In genomic region chr15:102205779-102206178, GRCm38 (mm10) we compare ENCODE assay signal across 8 mouse cellular contexts. TPM values are rescaled to one million over a fixed set of nuclear protein-coding genes. Genes with fewer than 3 reads are reported as not detected.
DNase-seq lines count a peak whose midpoint lies in the region; ATAC-seq and TF ChIP-seq lines count a peak whose summit lies in the region.

No protein-coding gene starts in this region.

- peaks cover 24% of the 10 kb centered on the region for H3K4me1 ChIP-seq in heart, embryonic 11.5 days (ENCODE audit: control insufficient read depth, insufficient read depth, low read length)
- peaks cover 13 to 27% of the 10 kb centered on the region in 2 experiments for H3K4me1 ChIP-seq in MEL (ENCODE audit: control insufficient read depth in 1 of 2, insufficient read depth in 2 of 2, low read length in 2 of 2)
- peaks cover 30% of the 10 kb centered on the region for H3K4me1 ChIP-seq in embryonic facial prominence, embryonic 14.5 days (ENCODE audit: control insufficient read depth, insufficient read depth, low read length)

- ATAC-seq in heart, embryonic 11.5 days (replicated peaks; ENCODE audit: insufficient number of reproducible peaks, low FRiP score, low TSS enrichment), result no peak
- no peak for ATAC-seq in embryonic facial prominence, embryonic 14.5 days (ENCODE audit: low read depth)
- ATAC-seq in megakaryocyte, adult 5-6 weeks (ENCODE audit: poor library complexity, severe bottlenecking), result no peak

- H3K79me2 ChIP-seq in MEL (ENCODE audit: control insufficient read depth, insufficient read depth, low read length, poor library complexity), result peaks cover 8% of the 10 kb centered on the region

- TF ChIP-seq CTCF in MEL (IDR thresholded peaks at IDR 0.05 in 2 of 3, conservative IDR thresholded peaks at IDR 0.05 in 1 of 3; ENCODE audit: control insufficient read depth in 1 of 3, insufficient read depth in 1 of 3, low read depth in 2 of 3, low read length in 3 of 3, poor library complexity in 1 of 3, severe bottlenecking in 1 of 3), result no peak

- peak overlapping the region; percentile 41; the same call in 1 of the 2 replicates for H3K27ac ChIP-seq in heart, embryonic 11.5 days (ENCODE audit: low read depth, low read length)
- no peak overlapping the region for H3K27ac ChIP-seq in MEL (ENCODE audit: control insufficient read depth, low read depth, low read length)
- peak overlapping the region; percentile 100 for H3K27ac ChIP-seq in embryonic facial prominence, embryonic 14.5 days (replicated peaks; ENCODE audit: low read depth, low read length)

- no peak for TF ChIP-seq EP300 in MEL (IDR thresholded peaks at IDR 0.05; ENCODE audit: low read depth in 1 of 2, low read length in 2 of 2)

- peak overlapping the region; percentile 89 for H3K4me2 ChIP-seq in heart, embryonic 11.5 days
- H3K4me2 ChIP-seq in embryonic facial prominence, embryonic 14.5 days (ENCODE audit: low read depth, low read length), result peak overlapping the region; percentile 77

- TF ChIP-seq RAD21 in MEL (IDR thresholded peaks at IDR 0.05; ENCODE audit: low read depth, low read length), result no peak

- H3K9me3 ChIP-seq in heart, embryonic 11.5 days (replicated peaks; ENCODE audit: control insufficient read depth, low read length), result no peaks in the 10 kb centered on the region
- no peaks in the 10 kb centered on the region for H3K9me3 ChIP-seq in MEL (replicated peaks; ENCODE audit: insufficient read depth, low read length)
- no peaks in the 10 kb centered on the region for H3K9me3 ChIP-seq in embryonic facial prominence, embryonic 14.5 days (ENCODE audit: control insufficient read depth, low read length)

- TF ChIP-seq POLR2A in MEL (IDR thresholded peaks at IDR 0.05; ENCODE audit: control insufficient read depth in 1 of 2, insufficient read depth in 1 of 2, low read depth in 1 of 2, low read length in 2 of 2, poor library complexity in 1 of 2), result no peak

- H3K4me3 ChIP-seq in heart, embryonic 11.5 days (ENCODE audit: low read depth, low read length), result peak overlapping the region; percentile 85; the same call in 1 of the 2 replicates
- H3K4me3 ChIP-seq in MEL (ENCODE audit: control insufficient read depth in 1 of 2, insufficient read depth in 1 of 2, low read depth in 2 of 2, low read length in 2 of 2), result no peak overlapping the region
- H3K4me3 ChIP-seq in embryonic facial prominence, embryonic 14.5 days (ENCODE audit: low read depth, low read length), result peak overlapping the region; percentile 74

- no peak for DNase-seq in heart, adult 11 months
- peak; percentile 30 for DNase-seq in MEL (ENCODE audit: low read depth, low spot score)
- DNase-seq in embryonic facial prominence, embryonic 14.5 days (ENCODE audit: low spot score), result peak; percentile 88
- peak; percentile 28 to 70 for DNase-seq in layer of hippocampus, adult 18-20 months (ENCODE audit: low spot score in 2 of 2)
- DNase-seq in lung, postnatal 36 days, result peak; percentile 38
- DNase-seq in ovary, postnatal 36 days (ENCODE audit: low spot score), result no peak

- WGBS in heart, embryonic 11.5 days (ENCODE audit: insufficient replicate concordance), result 59% methylated on average over 8 of the region's 8 CpGs
- WGBS in embryonic facial prominence, embryonic 14.5 days, result 49% methylated on average over 7 of the region's 8 CpGs

- peaks cover 16% of the 10 kb centered on the region for H3K36me3 ChIP-seq in heart, embryonic 11.5 days (ENCODE audit: control insufficient read depth, insufficient read depth, low read length)
- peaks cover 14 to 42% of the 10 kb centered on the region in 2 experiments for H3K36me3 ChIP-seq in MEL (ENCODE audit: control insufficient read depth in 1 of 2, insufficient read depth in 2 of 2, low read length in 2 of 2)
- peaks cover 57% of the 10 kb centered on the region for H3K36me3 ChIP-seq in embryonic facial prominence, embryonic 14.5 days (ENCODE audit: control insufficient read depth, insufficient read depth, low read length)

- no peaks in the 10 kb centered on the region for H3K27me3 ChIP-seq in heart, embryonic 11.5 days (ENCODE audit: control insufficient read depth, insufficient read depth, low read length)
- no peaks in the 10 kb centered on the region for H3K27me3 ChIP-seq in MEL (ENCODE audit: control insufficient read depth in 1 of 2, insufficient read depth in 2 of 2, low read length in 2 of 2)
- H3K27me3 ChIP-seq in embryonic facial prominence, embryonic 14.5 days (replicated peaks; ENCODE audit: control insufficient read depth, insufficient read depth, low read length), result no peaks in the 10 kb centered on the region

- peak overlapping the region; percentile 54 for H3K9ac ChIP-seq in heart, embryonic 11.5 days (ENCODE audit: low read depth, low read length)
- no peak overlapping the region for H3K9ac ChIP-seq in MEL (ENCODE audit: control insufficient read depth, low read depth, low read length, poor library complexity, severe bottlenecking)
- H3K9ac ChIP-seq in embryonic facial prominence, embryonic 14.5 days (ENCODE audit: low read depth, low read length), result peak overlapping the region; percentile 97

TF ChIP-seq in MEL, 35 proteins besides CTCF, POLR2A, EP300 and RAD21:
- no peak for TF ChIP-seq BHLHE40 (IDR thresholded peaks at IDR 0.05; ENCODE audit: borderline replicate concordance, low read depth, low read length)
- TF ChIP-seq TCF12 (IDR thresholded peaks at IDR 0.05; ENCODE audit: low read depth, low read length), result no peak
- no peak for TF ChIP-seq RCOR1 (IDR thresholded peaks at IDR 0.05; ENCODE audit: low read depth, low read length)
- no peak for TF ChIP-seq MAFK (IDR thresholded peaks at IDR 0.05; ENCODE audit: borderline replicate concordance, low read depth, low read length)

RNA-seq across cellular contexts. Expression of gene Csad, which starts 1.3 kb away (rescaled TPM):
- polyA plus RNA-seq in heart, embryonic 11.5 days (2014; fragmentation: Nextera tagmentation; extraction: Ambion mirVana), result 31.3 and 33.4 TPM in 2 replicates
- 4.1 and 5.3 TPM in 2 replicates for total RNA-seq in MEL (2012; rRNA removed)
- 10 to 100 TPM in 1 of 2 experiments, not detected in 1; 10.5 TPM for polyA plus RNA-seq in MEL (2012; ENCODE audit: insufficient read depth in 1 of 2, insufficient read length in 2 of 2, low read depth in 1 of 2, low replicate concordance in 2 of 2, missing spikeins in 1 of 2)
- polyA plus RNA-seq in embryonic facial prominence, embryonic 14.5 days (2014; fragmentation: Nextera tagmentation; extraction: Ambion mirVana), result 63.6 and 66.8 TPM in 2 replicates
- 10 to 100 TPM; 33.3 to 37.4 TPM for total RNA-seq in layer of hippocampus, adult 18-20 months (2021)
- 5.6 and 9.3 TPM in 2 replicates for total RNA-seq in megakaryocyte, adult 5-6 weeks (2015)
- total RNA-seq in megakaryocyte, adult 5-6 weeks (2017), result 8.6 and 15.4 TPM in 2 replicates

RNA-seq across cellular contexts. Expression of gene Zfp740, which starts 2.7 kb away (rescaled TPM):
- 25.8 and 31.2 TPM in 2 replicates for polyA plus RNA-seq in heart, embryonic 11.5 days (2014; fragmentation: Nextera tagmentation; extraction: Ambion mirVana)
- total RNA-seq in MEL (2012; rRNA removed), result 39.9 and 40.5 TPM in 2 replicates
- 10 to 100 TPM in 1 of 2 experiments, not detected in 1; 50.1 TPM for polyA plus RNA-seq in MEL (2012; ENCODE audit: insufficient read depth in 1 of 2, insufficient read length in 2 of 2, low read depth in 1 of 2, low replicate concordance in 2 of 2, missing spikeins in 1 of 2)
- polyA plus RNA-seq in embryonic facial prominence, embryonic 14.5 days (2014; fragmentation: Nextera tagmentation; extraction: Ambion mirVana), result 48.6 and 49.8 TPM in 2 replicates
- total RNA-seq in layer of hippocampus, adult 18-20 months (2021), result 10 to 100 TPM; 66.1 to 71.8 TPM
- 27.7 and 38.0 TPM in 2 replicates for total RNA-seq in megakaryocyte, adult 5-6 weeks (2015)
- total RNA-seq in megakaryocyte, adult 5-6 weeks (2017), result 39.9 and 48.4 TPM in 2 replicates

RNA-seq across cellular contexts. Expression of gene Itgb7, which starts 26.0 kb away (rescaled TPM):
- polyA plus RNA-seq in heart, embryonic 11.5 days (2014; fragmentation: Nextera tagmentation; extraction: Ambion mirVana), result 0.94 and 1.2 TPM in 2 replicates
- 7.4 TPM in 2 replicates for total RNA-seq in MEL (2012; rRNA removed)
- polyA plus RNA-seq in MEL (2012; ENCODE audit: insufficient read depth in 1 of 2, insufficient read length in 2 of 2, low read depth in 1 of 2, low replicate concordance in 2 of 2, missing spikeins in 1 of 2), result 10 to 100 TPM in 1 of 2 experiments, not detected in 1; 15.2 TPM
- polyA plus RNA-seq in embryonic facial prominence, embryonic 14.5 days (2014; fragmentation: Nextera tagmentation; extraction: Ambion mirVana), result 2.1 and 4.1 TPM in 2 replicates
- 1 to 10 TPM in 1 of 2 experiments, under 1 TPM in 1; 0.76 to 1.9 TPM for total RNA-seq in layer of hippocampus, adult 18-20 months (2021)
- total RNA-seq in megakaryocyte, adult 5-6 weeks (2015), result 638 and 660 TPM in 2 replicates
- total RNA-seq in megakaryocyte, adult 5-6 weeks (2017), result 1,192 and 1,305 TPM in 2 replicates

RNA-seq across cellular contexts. Expression of gene Rarg, which starts 51.5 kb away (rescaled TPM):
- polyA plus RNA-seq in heart, embryonic 11.5 days (2014; fragmentation: Nextera tagmentation; extraction: Ambion mirVana), result 11.2 and 13.4 TPM in 2 replicates
- 0.39 and 0.59 TPM in 2 replicates for total RNA-seq in MEL (2012; rRNA removed)
- polyA plus RNA-seq in MEL (2012; ENCODE audit: insufficient read depth in 1 of 2, insufficient read length in 2 of 2, low read depth in 1 of 2, low replicate concordance in 2 of 2, missing spikeins in 1 of 2), result 1 to 10 TPM in 1 of 2 experiments, not detected in 1; 5.8 TPM
- polyA plus RNA-seq in embryonic facial prominence, embryonic 14.5 days (2014; fragmentation: Nextera tagmentation; extraction: Ambion mirVana), result 73.8 and 75.3 TPM in 2 replicates
- total RNA-seq in layer of hippocampus, adult 18-20 months (2021), result 10 to 100 TPM; 11.3 to 13.7 TPM
- 34.6 and 39.9 TPM in 2 replicates for total RNA-seq in megakaryocyte, adult 5-6 weeks (2015)
- total RNA-seq in megakaryocyte, adult 5-6 weeks (2017), result 30.8 and 31.9 TPM in 2 replicates

RNA-seq across cellular contexts. Expression of gene Soat2, which starts 55.5 kb away (rescaled TPM):
- polyA plus RNA-seq in heart, embryonic 11.5 days (2014; fragmentation: Nextera tagmentation; extraction: Ambion mirVana), result 0.76 and 2.3 TPM in 2 replicates
- 20.0 and 31.0 TPM in 2 replicates for total RNA-seq in MEL (2012; rRNA removed)
- polyA plus RNA-seq in MEL (2012; ENCODE audit: insufficient read depth in 1 of 2, insufficient read length in 2 of 2, low read depth in 1 of 2, low replicate concordance in 2 of 2, missing spikeins in 1 of 2), result 10 to 100 TPM in 1 of 2 experiments, not detected in 1; 44.8 TPM
- 0.17 and 0.63 TPM in 2 replicates for polyA plus RNA-seq in embryonic facial prominence, embryonic 14.5 days (2014; fragmentation: Nextera tagmentation; extraction: Ambion mirVana)
- total RNA-seq in layer of hippocampus, adult 18-20 months (2021), result under 1 TPM in 1 of 2 experiments, not detected in 1; 0.15 TPM
- total RNA-seq in megakaryocyte, adult 5-6 weeks (2015), result 0.78 and 0.82 TPM in 2 replicates
- 0.89 and 1.1 TPM in 2 replicates for total RNA-seq in megakaryocyte, adult 5-6 weeks (2017)

Comparison
In these comparisons a context has a peak if more than half of its experiments do, and no peak if none do; other contexts are left out.
1. H3K4me3 ChIP-seq: peak in heart, embryonic 11.5 days (single experiment) and embryonic facial prominence, embryonic 14.5 days (single experiment); none in MEL (0 of 2).
2. DNase-seq: peak in MEL (single experiment), embryonic facial prominence, embryonic 14.5 days (single experiment), layer of hippocampus, adult 18-20 months (2 of 2) and lung, postnatal 36 days (single experiment); none in heart, adult 11 months (single experiment) and ovary, postnatal 36 days (single experiment).
3. RNA of gene Itgb7, which starts 26.0 kb away (total RNA-seq): 638 to 1,305 TPM in megakaryocyte, adult 5-6 weeks; 7.4 TPM in MEL and 0.76 to 1.9 TPM in layer of hippocampus, adult 18-20 months; every median in the first group is over 10 times any median in the second.